Mouse (Mus musculus): Measurements from ENCODE around the gene Gramd4.

GRCm38 (mm10) chr15:86064850-86065229 lies 7.3 kb downstream of the Gramd4 start:
- TF ChIP-seq GATA1 (IDR thresholded peaks at IDR 0.05; ENCODE audit: low read length) (no peak), TAL1 (IDR thresholded peaks at IDR 0.05; ENCODE audit: low read length) (no peak)
